Mouse (Mus musculus): ENCODE measurements around the gene Gm17374. TPM values are rescaled to one million over a fixed set of nuclear protein-coding genes. Genes with fewer than 3 reads are reported as not detected.
"Not testable (repeated sequence)": the region's sequence is repeated elsewhere in the genome, so short reads cannot be mapped to it uniquely, and the experiment has no call there.

Gm17374 gene
- total RNA-seq (2021): not detected
- polyA plus RNA-seq (2012; rRNA removed): not detected in 2 replicates
- long read RNA-seq: 0 reads

DNA sequence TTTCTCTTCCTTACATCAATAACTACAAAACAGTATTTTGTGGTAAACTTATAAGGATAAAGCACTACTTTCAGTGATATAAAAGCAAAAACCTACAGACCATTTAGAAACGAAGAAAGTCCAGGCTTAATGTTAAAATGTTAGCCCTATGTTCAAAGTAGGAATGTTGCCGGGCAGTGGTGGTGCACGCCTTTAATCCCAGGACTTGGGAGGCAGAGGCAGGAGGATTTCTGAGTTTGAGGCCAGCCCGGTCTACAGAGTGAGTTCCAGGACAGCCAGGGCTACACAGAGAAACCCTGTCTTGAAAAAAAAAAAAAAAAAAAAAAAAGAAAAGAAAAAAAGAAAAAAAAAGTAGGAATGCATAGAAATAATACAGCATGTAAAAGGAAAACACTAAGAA lies at the start of gene Gm17374:
Gene Gm17374, plus strand, starts transcription at position 301 of the 400 bp plus-strand sequence.
- 92% methylated on average over 4 of the region's 4 CpGs for WGBS
- H3K36me3 ChIP-seq (ENCODE audit: control insufficient read depth, insufficient read depth, low read length); H3K4me3 ChIP-seq; H3K4me1 ChIP-seq (ENCODE audit: control insufficient read depth, insufficient read depth, low read length); H3K9ac ChIP-seq (ENCODE audit: low read depth, low read length); H3K79me2 ChIP-seq (replicated peaks; ENCODE audit: control insufficient read depth, insufficient read depth, low read length); intact Hi-C loops (cut with DNase I); H3K27me3 ChIP-seq (ENCODE audit: control insufficient read depth, insufficient read depth, low read length); DNase-seq; H3K27ac ChIP-seq: not testable (repeated sequence)

DNA sequence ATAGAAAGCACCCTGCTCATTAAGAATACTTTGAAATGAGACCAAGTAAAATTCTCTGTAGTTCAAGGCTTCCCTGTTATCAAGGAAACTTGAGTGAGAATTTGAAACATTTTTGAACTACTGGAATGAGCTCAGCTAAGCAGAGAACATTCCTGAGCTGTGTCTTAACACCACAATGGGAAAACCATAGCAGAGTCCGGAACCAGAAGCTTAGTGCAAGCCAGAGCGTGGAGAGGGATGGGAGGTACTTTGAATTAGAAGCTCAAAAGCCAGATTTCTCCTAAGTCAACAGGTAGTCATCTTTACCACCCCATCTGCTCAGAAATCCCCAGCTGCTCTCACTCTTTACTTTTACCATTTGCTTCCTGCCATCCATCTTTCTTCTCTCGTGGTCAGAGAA lies 46.9 kb upstream of the Gm17374 start:
- no peak for DNase-seq
- 37% methylated on average over 3 of the region's 3 CpGs for WGBS
- no peaks in the 10 kb centered on the region for H3K79me2 ChIP-seq (replicated peaks; ENCODE audit: control insufficient read depth, insufficient read depth, low read length)
- H3K27ac ChIP-seq: no peak overlapping the region
- H3K27me3 ChIP-seq (ENCODE audit: control insufficient read depth, insufficient read depth, low read length): no peaks in the 10 kb centered on the region
- no peak for TF ChIP-seq CTCF (IDR thresholded peaks at IDR 0.05)
- TF ChIP-seq EP300 (IDR thresholded peaks at IDR 0.05; ENCODE audit: insufficient read depth, low read depth, low read length): no peak
- no peak for TF ChIP-seq POLR2A (IDR thresholded peaks at IDR 0.05; ENCODE audit: insufficient read depth, low read depth, low read length)
- no peaks in the 10 kb centered on the region for H3K4me1 ChIP-seq (ENCODE audit: control insufficient read depth, insufficient read depth, low read length)
- no peak overlapping the region for H3K4me3 ChIP-seq
- intact Hi-C loops (cut with DNase I): no loop called here
- H3K9ac ChIP-seq (ENCODE audit: low read depth, low read length): no peak overlapping the region
- H3K36me3 ChIP-seq (ENCODE audit: control insufficient read depth, insufficient read depth, low read length): no peaks in the 10 kb centered on the region

DNA sequence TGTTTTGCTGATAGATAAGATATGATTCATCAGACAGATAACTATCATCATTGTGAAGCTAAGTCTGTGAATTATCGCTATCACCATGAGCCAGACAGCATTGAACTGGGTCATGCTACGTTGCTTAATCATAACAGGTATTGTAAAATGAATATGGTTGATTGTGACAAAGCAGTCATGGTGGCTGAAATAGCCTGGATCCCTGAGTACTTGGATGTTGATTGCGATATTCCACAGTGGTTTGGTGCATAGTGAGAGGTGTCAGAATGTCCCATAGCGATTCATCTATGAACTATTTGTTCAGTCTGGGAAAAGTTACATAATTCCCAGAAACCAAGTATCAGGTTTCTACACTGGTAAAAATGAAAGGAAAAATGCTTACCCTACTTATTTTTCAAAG lies 44.2 kb upstream of the Gm17374 start:
- Histone ChIP-seq H3K27ac (no peak overlapping the region), H3K79me2 (replicated peaks; ENCODE audit: control insufficient read depth, insufficient read depth, low read length) (no peaks in the 10 kb centered on the region), H3K27me3 (ENCODE audit: control insufficient read depth, insufficient read depth, low read length) (no peaks in the 10 kb centered on the region), H3K9ac (ENCODE audit: low read depth, low read length) (no peak overlapping the region), H3K4me3 (no peak overlapping the region), H3K36me3 (ENCODE audit: control insufficient read depth, insufficient read depth, low read length) (no peaks in the 10 kb centered on the region), H3K4me1 (ENCODE audit: control insufficient read depth, insufficient read depth, low read length) (no peaks in the 10 kb centered on the region)
- no peak for DNase-seq
- intact Hi-C loops (cut with DNase I): no loop called here
- TF ChIP-seq EP300 (IDR thresholded peaks at IDR 0.05; ENCODE audit: insufficient read depth, low read depth, low read length) (no peak), POLR2A (IDR thresholded peaks at IDR 0.05; ENCODE audit: insufficient read depth, low read depth, low read length) (no peak), CTCF (IDR thresholded peaks at IDR 0.05) (no peak)
- 80% methylated on average over 4 of the region's 4 CpGs for WGBS

DNA sequence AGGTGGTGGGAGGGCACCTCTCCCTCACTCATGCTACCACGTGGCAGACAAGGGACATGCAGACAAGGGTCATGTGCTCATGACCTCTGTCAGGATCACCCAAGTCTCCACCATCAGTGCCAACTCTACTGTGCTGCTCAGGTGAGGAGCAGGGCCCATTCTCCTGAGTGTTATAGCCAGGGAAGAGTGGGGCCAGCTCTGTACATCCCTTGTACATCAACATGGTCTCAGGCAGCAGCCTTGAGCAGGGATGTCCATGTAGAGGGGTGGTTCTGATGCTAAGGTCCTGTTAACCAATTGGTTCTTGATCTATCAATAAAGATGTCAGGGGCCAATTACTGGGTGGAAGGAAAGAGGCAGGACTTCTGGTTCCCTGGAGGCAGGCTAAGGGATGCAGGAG lies 42.9 kb upstream of the Gm17374 start:
- Histone ChIP-seq H3K4me1 (ENCODE audit: control insufficient read depth, insufficient read depth, low read length) (no peaks in the 10 kb centered on the region), H3K27me3 (ENCODE audit: control insufficient read depth, insufficient read depth, low read length) (no peaks in the 10 kb centered on the region), H3K27ac (no peak overlapping the region), H3K79me2 (replicated peaks; ENCODE audit: control insufficient read depth, insufficient read depth, low read length) (no peaks in the 10 kb centered on the region), H3K36me3 (ENCODE audit: control insufficient read depth, insufficient read depth, low read length) (no peaks in the 10 kb centered on the region), H3K4me3 (no peak overlapping the region), H3K9ac (ENCODE audit: low read depth, low read length) (no peak overlapping the region)
- TF ChIP-seq CTCF (IDR thresholded peaks at IDR 0.05) (no peak), EP300 (IDR thresholded peaks at IDR 0.05; ENCODE audit: insufficient read depth, low read depth, low read length) (no peak), POLR2A (IDR thresholded peaks at IDR 0.05; ENCODE audit: insufficient read depth, low read depth, low read length) (no peak)
- intact Hi-C loops (cut with DNase I): no loop called here
- 40% methylated on average over 1 of the region's 1 CpGs for WGBS
- no peak for DNase-seq

DNA sequence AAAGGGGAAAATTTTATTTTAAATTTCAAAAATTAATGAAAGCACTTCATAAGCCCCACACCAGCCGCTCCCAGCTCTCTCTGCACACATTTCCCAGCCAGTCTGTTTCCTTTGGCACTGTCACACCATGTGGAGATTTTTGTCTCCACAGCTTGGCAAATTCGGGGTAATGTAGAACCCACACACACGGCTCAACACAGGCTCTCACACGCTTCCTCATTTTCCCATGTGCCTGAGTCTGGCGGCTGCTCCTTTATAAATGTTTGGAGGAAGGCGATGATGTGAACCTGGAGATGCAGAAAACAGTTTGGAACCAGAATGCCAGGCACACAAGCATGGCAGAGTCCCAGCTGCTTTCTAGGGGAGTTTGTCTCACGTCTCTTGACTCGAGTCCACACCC lies 38.0 kb upstream of the Gm17374 start:
- WGBS: 75% methylated on average over 8 of the region's 8 CpGs
- Histone ChIP-seq H3K36me3 (ENCODE audit: control insufficient read depth, insufficient read depth, low read length) (no peaks in the 10 kb centered on the region), H3K4me1 (ENCODE audit: control insufficient read depth, insufficient read depth, low read length) (no peaks in the 10 kb centered on the region), H3K4me3 (no peak overlapping the region), H3K27ac (no peak overlapping the region), H3K9ac (ENCODE audit: low read depth, low read length) (no peak overlapping the region), H3K27me3 (ENCODE audit: control insufficient read depth, insufficient read depth, low read length) (no peaks in the 10 kb centered on the region), H3K79me2 (replicated peaks; ENCODE audit: control insufficient read depth, insufficient read depth, low read length) (no peaks in the 10 kb centered on the region)
- TF ChIP-seq CTCF (IDR thresholded peaks at IDR 0.05) (no peak), EP300 (IDR thresholded peaks at IDR 0.05; ENCODE audit: insufficient read depth, low read depth, low read length) (no peak), POLR2A (IDR thresholded peaks at IDR 0.05; ENCODE audit: insufficient read depth, low read depth, low read length) (no peak)
- no peak for DNase-seq
- intact Hi-C loops (cut with DNase I): no loop called here

DNA sequence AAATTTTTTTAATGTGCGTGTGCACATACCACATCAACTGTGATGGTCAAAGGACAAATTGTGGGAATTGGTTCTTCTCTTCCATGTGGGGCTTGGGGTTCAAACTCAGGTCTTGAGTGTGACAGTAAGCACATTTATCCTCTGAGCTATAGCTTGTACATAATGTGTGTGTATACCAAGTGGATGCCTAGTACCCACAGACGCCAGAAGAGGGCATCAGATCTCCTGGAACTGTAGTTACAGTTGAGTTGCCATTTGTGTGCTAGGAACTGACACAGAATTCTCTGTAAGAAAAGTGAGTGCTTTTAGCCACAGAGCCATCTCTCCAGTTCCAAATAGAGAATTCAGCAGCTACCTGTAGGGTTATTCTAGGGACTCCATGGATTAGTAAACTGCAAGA lies 26.3 kb upstream of the Gm17374 start:
- no peak for DNase-seq
- Histone ChIP-seq H3K9ac (ENCODE audit: low read depth, low read length) (no peak overlapping the region), H3K79me2 (replicated peaks; ENCODE audit: control insufficient read depth, insufficient read depth, low read length) (no peaks in the 10 kb centered on the region), H3K27me3 (ENCODE audit: control insufficient read depth, insufficient read depth, low read length) (no peaks in the 10 kb centered on the region), H3K36me3 (ENCODE audit: control insufficient read depth, insufficient read depth, low read length) (peaks cover 7% of the 10 kb centered on the region), H3K27ac (no peak overlapping the region), H3K4me1 (ENCODE audit: control insufficient read depth, insufficient read depth, low read length) (no peaks in the 10 kb centered on the region), H3K4me3 (no peak overlapping the region)
- TF ChIP-seq CTCF (IDR thresholded peaks at IDR 0.05) (no peak), EP300 (IDR thresholded peaks at IDR 0.05; ENCODE audit: insufficient read depth, low read depth, low read length) (no peak), POLR2A (IDR thresholded peaks at IDR 0.05; ENCODE audit: insufficient read depth, low read depth, low read length) (no peak)
- 94% methylated on average over 2 of the region's 2 CpGs for WGBS
- intact Hi-C loops (cut with DNase I): loop anchor here (10.0 kb wide), 1 partner anchor 281 kb away; no protein-coding TSS in a partner anchor
